Mouse (Mus musculus): ENCODE measurements at regions not wholly inside any gene's neighbourhood (a gene's known extent, or its start where the extent isn't known, plus 50 kb on each side); places are given as distances from the start of the nearest gene placed in this dataset.

- DNase-seq (ENCODE audit: extremely low spot score, low spot score) = no peak
- H3K27me3 ChIP-seq (ENCODE audit: poor library complexity, severe bottlenecking) = no peaks in the 10 kb centered on the region
- no peak overlapping the region for H3K27ac ChIP-seq
- H3K4me1 ChIP-seq = peaks cover 6% of the 10 kb centered on the region; the same call in 1 of the 2 replicates
- no peaks in the 10 kb centered on the region for H3K36me3 ChIP-seq (replicated peaks)
- 55% methylated on average over 9 of the region's 9 CpGs for WGBS
- H3K9me3 ChIP-seq = no peaks in the 10 kb centered on the region
- H3K4me3 ChIP-seq = no peak overlapping the region
These were observed 133.8 kb downstream of the Mylk4 start for GRCm38 (mm10) chr13:32649982-32650381.

- no peaks in the 10 kb centered on the region for H3K27me3 ChIP-seq (ENCODE audit: poor library complexity, severe bottlenecking)
- H3K4me3 ChIP-seq = no peak overlapping the region
- no peak for DNase-seq (ENCODE audit: extremely low spot score, low spot score)
- 74% methylated on average over 5 of the region's 5 CpGs for WGBS
- no peaks in the 10 kb centered on the region for H3K36me3 ChIP-seq (replicated peaks)
- H3K9me3 ChIP-seq = no peaks in the 10 kb centered on the region
- no peak overlapping the region for H3K27ac ChIP-seq
- no peaks in the 10 kb centered on the region for H3K4me1 ChIP-seq
These were observed 140.6 kb downstream of the Mylk4 start for GRCm38 (mm10) chr13:32643030-32643750.

GRCm38 (mm10) chr13:32640941-32641340 lies 142.8 kb downstream of the Mylk4 start:
- no peaks in the 10 kb centered on the region for H3K36me3 ChIP-seq (replicated peaks)
- WGBS = 93% methylated on average over 2 of the region's 2 CpGs
- DNase-seq (ENCODE audit: extremely low spot score, low spot score) = no peak
- H3K9me3 ChIP-seq = no peaks in the 10 kb centered on the region
- H3K27me3 ChIP-seq (ENCODE audit: poor library complexity, severe bottlenecking) = no peaks in the 10 kb centered on the region
- no peaks in the 10 kb centered on the region for H3K4me1 ChIP-seq
- H3K4me3 ChIP-seq = no peak overlapping the region
- H3K27ac ChIP-seq = no peak overlapping the region

- no peak overlapping the region for H3K4me3 ChIP-seq
- DNase-seq (ENCODE audit: extremely low spot score, low spot score) = no peak
- no peaks in the 10 kb centered on the region for H3K9me3 ChIP-seq
- H3K27ac ChIP-seq = no peak overlapping the region
- H3K27me3 ChIP-seq (ENCODE audit: poor library complexity, severe bottlenecking) = no peaks in the 10 kb centered on the region
- no peaks in the 10 kb centered on the region for H3K4me1 ChIP-seq
- no peaks in the 10 kb centered on the region for H3K36me3 ChIP-seq (replicated peaks)
These were observed 153.5 kb downstream of the Mylk4 start for GRCm38 (mm10) chr13:32630122-32630732.

GRCm38 (mm10) chr13:32613916-32614315 lies 169.8 kb downstream of the Mylk4 start:
- no peaks in the 10 kb centered on the region for H3K36me3 ChIP-seq (replicated peaks)
- peaks cover 34% of the 10 kb centered on the region for H3K4me1 ChIP-seq
- H3K27me3 ChIP-seq (ENCODE audit: poor library complexity, severe bottlenecking) = no peaks in the 10 kb centered on the region
- DNase-seq (ENCODE audit: extremely low spot score, low spot score) = no peak
- WGBS = 52% methylated on average over 6 of the region's 6 CpGs
- no peak overlapping the region for H3K27ac ChIP-seq
- H3K4me3 ChIP-seq = no peak overlapping the region
- no peaks in the 10 kb centered on the region for H3K9me3 ChIP-seq

- Histone ChIP-seq H3K27me3 (ENCODE audit: poor library complexity, severe bottlenecking) (no peaks in the 10 kb centered on the region), H3K4me1 (peaks cover 31% of the 10 kb centered on the region), H3K27ac (no peak overlapping the region), H3K36me3 (replicated peaks) (no peaks in the 10 kb centered on the region), H3K9me3 (no peaks in the 10 kb centered on the region), H3K4me3 (no peak overlapping the region)
- peak; percentile 51 for DNase-seq (ENCODE audit: extremely low spot score, low spot score)
- WGBS = 62% methylated on average over 13 of the region's 13 CpGs
These were observed 172.0 kb downstream of the Mylk4 start for GRCm38 (mm10) chr13:32611551-32612295.

- no peaks in the 10 kb centered on the region for H3K9me3 ChIP-seq
- no peak overlapping the region for H3K4me3 ChIP-seq
- 73% methylated on average over 5 of the region's 5 CpGs for WGBS
- H3K36me3 ChIP-seq (replicated peaks) = no peaks in the 10 kb centered on the region
- H3K27me3 ChIP-seq (ENCODE audit: poor library complexity, severe bottlenecking) = no peaks in the 10 kb centered on the region
- peaks cover 31% of the 10 kb centered on the region for H3K4me1 ChIP-seq
- DNase-seq (ENCODE audit: extremely low spot score, low spot score) = no peak
- no peak overlapping the region for H3K27ac ChIP-seq
These were observed 172.8 kb downstream of the Mylk4 start for GRCm38 (mm10) chr13:32610970-32611369.

- H3K27me3 ChIP-seq (ENCODE audit: poor library complexity, severe bottlenecking) = no peaks in the 10 kb centered on the region
- H3K36me3 ChIP-seq (replicated peaks) = no peaks in the 10 kb centered on the region
- no peak overlapping the region for H3K27ac ChIP-seq
- H3K9me3 ChIP-seq = no peaks in the 10 kb centered on the region
- 75% methylated on average over 3 of the region's 3 CpGs for WGBS
- DNase-seq (ENCODE audit: extremely low spot score, low spot score) = no peak
- no peak overlapping the region for H3K4me3 ChIP-seq
- H3K4me1 ChIP-seq = peaks cover 16% of the 10 kb centered on the region; the same call in 1 of the 2 replicates
These were observed 175.3 kb downstream of the Mylk4 start for GRCm38 (mm10) chr13:32608413-32608812.

GRCm38 (mm10) chr13:32603925-32604590 lies 179.7 kb downstream of the Mylk4 start:
- 87% methylated on average over 8 of the region's 8 CpGs for WGBS

GRCm38 (mm10) chr13:32601315-32601714 lies 182.4 kb downstream of the Mylk4 start:
- DNase-seq (ENCODE audit: extremely low spot score, low spot score) = no peak
- Histone ChIP-seq H3K4me1 (peaks cover 3% of the 10 kb centered on the region), H3K9me3 (no peaks in the 10 kb centered on the region), H3K36me3 (replicated peaks) (no peaks in the 10 kb centered on the region), H3K27me3 (ENCODE audit: poor library complexity, severe bottlenecking) (no peaks in the 10 kb centered on the region), H3K4me3 (no peak overlapping the region), H3K27ac (no peak overlapping the region)
- 78% methylated on average over 5 of the region's 5 CpGs for WGBS

More at GRCm38 (mm10) chr13:32603925-32604590, 179.7 kb downstream of the Mylk4 start:
- Histone ChIP-seq H3K36me3 (replicated peaks) (no peaks in the 10 kb centered on the region), H3K4me1 (peaks cover 3% of the 10 kb centered on the region), H3K27ac (no peak overlapping the region), H3K4me3 (no peak overlapping the region), H3K27me3 (ENCODE audit: poor library complexity, severe bottlenecking) (no peaks in the 10 kb centered on the region), H3K9me3 (no peaks in the 10 kb centered on the region)
- no peak for DNase-seq (ENCODE audit: extremely low spot score, low spot score)

- Histone ChIP-seq H3K4me3 (no peak overlapping the region), H3K9me3 (peaks cover 3% of the 10 kb centered on the region; the same call in 1 of the 2 replicates), H3K27me3 (ENCODE audit: poor library complexity, severe bottlenecking) (no peaks in the 10 kb centered on the region), H3K4me1 (no peaks in the 10 kb centered on the region), H3K27ac (no peak overlapping the region), H3K36me3 (replicated peaks) (no peaks in the 10 kb centered on the region)
- no peak for DNase-seq (ENCODE audit: extremely low spot score, low spot score)
- WGBS = 96% methylated on average over 7 of the region's 7 CpGs
These were observed 190.1 kb downstream of the Mylk4 start for GRCm38 (mm10) chr13:32593611-32594010.

- Histone ChIP-seq H3K4me3 (no peak overlapping the region), H3K27me3 (ENCODE audit: poor library complexity, severe bottlenecking) (no peaks in the 10 kb centered on the region), H3K36me3 (replicated peaks) (no peaks in the 10 kb centered on the region), H3K9me3 (peaks cover 8% of the 10 kb centered on the region; the same call in 1 of the 2 replicates), H3K27ac (no peak overlapping the region), H3K4me1 (no peaks in the 10 kb centered on the region)
- 95% methylated on average over 5 of the region's 5 CpGs for WGBS
- DNase-seq (ENCODE audit: extremely low spot score, low spot score) = no peak
These were observed 190.6 kb downstream of the Mylk4 start for GRCm38 (mm10) chr13:32593131-32593530.
